Mouse (Mus musculus): Measurements from ENCODE around the gene Rrp36.

Rrp36 gene

GRCm38 (mm10) chr17:46673850-46674529 lies at the start of gene Rrp36:
Rrp36 (minus strand) TSS chr17:46674352.
- peak; percentile 96 for DNase-seq

DNA sequence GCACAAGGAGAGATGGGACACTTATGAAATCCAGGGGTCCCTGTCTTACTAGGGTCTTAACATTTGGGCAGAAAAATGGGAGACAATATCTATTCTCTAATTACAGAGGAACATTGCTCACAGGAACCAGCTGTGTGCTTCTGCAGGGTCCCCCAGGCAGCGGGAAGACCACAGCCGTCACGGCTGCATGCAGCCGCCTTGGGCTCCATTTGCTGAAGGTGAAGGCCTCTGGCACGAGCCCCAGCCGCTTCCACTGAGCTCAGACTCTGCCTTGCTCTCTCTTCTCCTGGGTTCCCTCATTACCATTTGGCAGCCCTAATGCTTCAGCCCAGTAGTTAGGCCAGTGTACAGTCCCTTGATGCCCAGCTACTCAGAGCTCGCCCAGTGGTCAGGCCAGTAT lies 46.9 kb upstream of the Rrp36 start:
- no peak for DNase-seq

GRCm38 (mm10) chr17:46714756-46715481 lies 40.8 kb upstream of the Rrp36 start:
- DNase-seq = peak; percentile 61

GRCm38 (mm10) chr17:46713849-46714248 lies 39.7 kb upstream of the Rrp36 start:
- no peak for DNase-seq

DNA sequence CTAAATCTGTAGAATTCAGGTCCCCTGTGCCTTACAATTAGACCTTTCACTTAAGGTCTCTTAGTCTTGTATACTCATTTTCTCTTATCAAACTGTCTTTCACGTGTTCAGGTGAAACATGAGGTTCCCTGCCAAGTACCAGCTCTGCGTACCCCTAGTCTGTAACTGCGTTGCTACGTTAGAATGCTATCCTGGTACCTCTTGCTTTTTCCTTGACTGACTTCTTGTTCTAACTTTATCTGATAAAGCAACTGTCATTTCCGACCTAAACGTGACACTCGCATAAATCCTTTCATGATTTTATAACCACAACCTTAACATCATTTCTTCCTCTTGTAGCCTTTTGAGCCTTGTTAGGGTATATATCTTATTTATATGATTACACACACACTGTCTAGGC lies 38.3 kb upstream of the Rrp36 start:
- DNase-seq = no peak

GRCm38 (mm10) chr17:46711612-46712271 lies 37.6 kb upstream of the Rrp36 start:
- DNase-seq = peak; percentile 43

DNA sequence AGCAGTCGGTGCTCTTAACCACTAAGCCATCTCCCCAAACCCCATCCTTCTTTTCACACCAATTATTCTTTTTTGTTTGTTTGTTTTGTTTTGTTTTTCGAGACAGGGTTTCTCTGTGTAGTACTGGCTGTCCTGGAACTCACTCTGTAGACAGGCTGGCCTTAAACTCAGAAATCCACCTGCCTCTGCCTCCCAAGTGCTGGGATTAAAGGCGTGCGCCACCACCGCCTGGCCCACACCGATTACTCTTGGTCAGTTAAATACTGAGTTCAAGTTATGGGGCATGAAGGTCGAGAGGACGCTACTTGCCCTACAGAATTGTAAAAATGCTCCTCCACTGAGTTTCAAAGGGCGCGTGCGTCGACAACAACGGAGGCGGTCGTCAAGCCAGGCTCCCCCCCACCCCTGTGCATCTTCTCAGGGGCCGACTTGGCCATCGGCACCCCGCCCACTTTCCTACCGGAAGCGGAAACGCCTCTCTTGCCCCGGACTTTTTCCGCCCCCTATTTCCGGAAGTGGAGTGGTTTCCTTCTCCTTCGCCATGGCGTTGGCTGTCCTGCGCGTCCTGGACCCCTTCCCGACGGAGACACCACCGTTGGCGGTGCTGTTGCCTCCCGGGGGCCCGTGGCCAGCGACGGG lies 36.9 kb upstream of the Rrp36 start, which contains the start of gene Pex6:
Pex6 (plus strand) TSS at position 505 of the 639 bp plus-strand sequence.
- peak; percentile 96 for DNase-seq

- peak; percentile 69 for DNase-seq
Observed at GRCm38 (mm10) chr17:46706375-46707089, 32.4 kb upstream of the Rrp36 start.

DNA sequence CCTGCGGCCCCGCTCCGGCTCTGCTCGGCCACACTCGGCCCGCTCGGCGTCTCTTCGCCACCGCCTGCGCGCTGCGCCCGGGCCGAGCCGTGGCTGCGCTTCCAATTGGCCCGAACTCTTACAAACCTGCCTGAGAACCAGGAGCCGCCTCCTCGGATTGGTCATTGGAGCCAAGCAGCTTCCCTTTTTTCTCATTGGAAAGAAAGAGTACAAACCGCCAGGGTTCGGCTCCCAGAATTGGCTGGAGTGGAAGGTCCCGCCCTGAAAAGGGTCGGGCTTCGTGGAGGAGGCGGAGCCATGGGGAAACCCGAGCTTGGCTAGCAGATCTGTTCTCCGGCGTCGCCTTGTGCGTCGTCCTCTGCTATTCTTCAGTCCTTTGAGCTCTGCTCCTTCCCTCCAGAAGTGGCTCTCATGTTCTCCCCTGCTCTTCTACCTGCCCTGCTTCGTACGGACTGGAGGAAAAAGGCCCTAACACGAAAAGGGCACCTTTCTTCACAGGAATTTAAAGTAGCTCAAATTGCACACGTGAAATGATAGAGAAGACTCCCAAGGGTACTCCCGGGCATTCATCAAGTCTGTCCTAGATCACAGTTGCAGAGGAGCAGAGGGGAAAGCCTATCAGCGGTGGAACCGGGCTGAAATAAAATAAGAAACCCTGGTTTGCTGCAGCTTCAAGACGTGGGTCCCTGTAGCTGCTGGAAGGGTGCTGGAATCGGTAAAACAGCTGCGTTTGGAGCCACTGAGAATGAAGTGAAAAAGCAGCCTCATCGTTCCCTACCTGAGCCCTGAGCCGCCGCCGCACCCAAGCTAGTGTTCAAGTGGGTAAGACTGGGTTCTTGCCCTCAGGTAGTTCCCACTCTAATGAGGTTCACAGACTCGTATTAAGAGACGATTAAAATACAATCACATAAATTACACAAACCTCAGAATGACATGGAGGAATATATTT lies 31.0 kb upstream of the Rrp36 start, which contains the start of gene Ppp2r5d:
Ppp2r5d (minus strand) TSS at position 225 of the 949 bp plus-strand sequence.
- peak; percentile 99 for DNase-seq

DNA sequence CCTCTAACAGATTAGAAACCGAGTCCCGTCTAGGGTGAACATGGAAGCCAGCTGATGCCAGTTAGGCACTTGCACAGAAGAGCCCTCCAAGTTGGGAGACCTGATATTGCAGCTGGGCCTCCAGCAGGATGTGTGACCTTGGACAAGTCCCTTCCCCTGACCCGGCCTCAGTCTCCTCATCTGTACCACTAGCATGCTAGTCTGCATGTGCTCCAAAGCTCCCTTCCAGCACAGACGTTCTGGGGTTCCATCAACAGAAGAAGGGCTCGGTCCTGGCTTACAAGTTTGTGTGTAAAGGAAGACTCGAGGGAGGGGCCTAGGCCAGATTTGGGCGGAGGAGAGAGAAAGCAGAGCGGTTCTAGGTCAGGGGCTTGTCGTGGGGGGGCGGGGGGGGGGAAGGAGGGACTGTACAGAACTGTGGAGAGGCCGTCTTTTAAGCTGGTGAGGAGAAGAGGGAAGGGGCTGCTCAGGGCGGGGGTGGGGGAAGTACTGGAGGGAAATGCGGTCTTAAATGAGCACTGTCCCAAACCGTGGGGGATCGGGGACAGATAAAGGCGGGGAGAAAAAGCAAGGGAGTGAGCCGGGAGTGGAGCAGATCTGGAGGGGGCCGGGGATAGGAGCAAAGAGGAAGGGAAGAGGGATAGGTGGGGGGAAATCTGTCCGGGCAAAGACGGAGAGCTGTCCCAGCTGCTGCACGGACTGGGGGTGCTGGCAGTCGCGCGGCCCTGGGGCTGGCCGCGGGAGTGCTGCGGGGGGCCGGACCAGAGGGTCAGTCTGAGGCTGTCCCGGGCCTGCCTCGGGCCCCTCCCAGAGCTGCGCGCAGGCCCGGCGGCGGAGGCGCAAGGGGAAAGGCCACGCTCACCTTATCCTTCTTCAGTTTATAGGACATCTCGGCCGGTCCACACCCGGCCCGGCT lies 30.1 kb upstream of the Rrp36 start:
- no peak for DNase-seq

GRCm38 (mm10) chr17:46702506-46702905 lies 28.4 kb upstream of the Rrp36 start:
- no peak for DNase-seq

- DNase-seq = no peak
Observed at GRCm38 (mm10) chr17:46702100-46702499, 27.9 kb upstream of the Rrp36 start.

GRCm38 (mm10) chr17:46701489-46701888 lies 27.3 kb upstream of the Rrp36 start:
- DNase-seq = no peak

- no peak for DNase-seq
Observed at GRCm38 (mm10) chr17:46699912-46700311, 25.8 kb upstream of the Rrp36 start.

DNA sequence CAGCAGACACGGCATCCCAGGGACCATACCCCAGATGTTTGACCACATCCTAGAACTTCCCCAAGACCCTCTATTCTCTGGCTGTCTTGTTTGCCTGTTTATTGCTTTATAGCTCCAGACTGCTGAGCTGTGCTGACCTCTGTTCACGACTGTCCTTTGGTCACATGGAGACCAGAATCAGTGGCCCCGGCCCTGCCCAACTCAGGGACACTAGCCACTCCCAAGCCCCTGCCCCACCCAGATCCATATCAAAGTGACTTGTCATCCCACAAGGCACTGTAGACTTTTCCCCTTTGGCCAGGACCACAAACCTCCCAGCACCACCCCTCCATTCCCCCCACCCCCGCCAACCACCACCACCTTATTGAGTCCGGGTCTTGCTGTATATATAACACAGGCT lies 25.1 kb upstream of the Rrp36 start:
- no peak for DNase-seq

DNA sequence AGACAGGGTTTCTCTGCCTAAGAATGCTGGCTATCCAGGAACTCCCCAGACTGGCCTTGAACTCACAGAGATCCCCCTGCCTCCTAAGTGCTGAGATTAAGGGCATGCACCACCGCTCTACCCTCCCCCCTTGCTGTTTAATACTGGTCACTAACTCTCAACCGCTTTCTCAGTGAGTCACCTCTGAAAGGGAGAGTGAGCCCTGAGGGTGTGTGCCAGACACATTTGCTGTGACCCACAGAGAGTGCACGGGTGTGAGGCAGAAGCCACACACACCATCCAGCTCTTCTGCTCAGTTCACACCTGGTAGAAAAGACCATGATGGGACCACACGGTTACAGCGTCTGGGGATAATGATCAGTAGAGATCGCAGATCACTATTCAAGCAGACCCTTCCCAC lies 24.4 kb upstream of the Rrp36 start:
- DNase-seq = no peak

- DNase-seq = no peak
Observed at GRCm38 (mm10) chr17:46694517-46695063, 20.4 kb upstream of the Rrp36 start.

GRCm38 (mm10) chr17:46691390-46691789 lies 17.2 kb upstream of the Rrp36 start:
- DNase-seq = no peak

- DNase-seq = no peak
Observed at GRCm38 (mm10) chr17:46690665-46691064, 16.5 kb upstream of the Rrp36 start.

- no peak for DNase-seq
Observed at GRCm38 (mm10) chr17:46685913-46686312, 11.8 kb upstream of the Rrp36 start.

Data from lung, postnatal 36 days (tissue).